Mouse (Mus musculus) lung, postnatal 4 days (tissue): Measurements from ENCODE around the gene Vmn2r117.
"Not testable (repeated sequence)": the region's sequence is repeated elsewhere in the genome, so short reads cannot be mapped to it uniquely, and the experiment has no call there.

Source experiments
- DNase-seq, 2 experiments: peaks; one replicate each; pipeline ENCODE4 v3.0.0; 2021

Vmn2r117 gene

DNA sequence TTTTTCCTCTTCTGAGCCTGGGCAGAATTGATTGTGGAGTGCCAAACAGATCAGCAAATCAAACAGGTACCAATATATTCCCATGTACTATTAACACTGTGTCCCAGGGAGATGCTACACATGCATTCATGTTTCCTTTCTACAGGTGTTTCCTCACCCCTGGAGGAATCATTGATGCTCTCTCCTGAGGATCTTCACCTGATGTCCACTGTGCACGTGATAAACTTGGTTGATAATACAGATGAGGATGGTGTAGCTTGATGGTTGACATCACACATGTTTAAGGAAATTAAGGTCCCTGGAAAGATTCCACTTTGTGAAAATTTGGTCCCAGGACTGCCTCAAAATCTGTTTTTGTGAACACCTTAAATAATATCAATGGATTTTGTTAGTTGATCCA is at the start of gene Vmn2r117:
Gene Vmn2r117 (minus strand): TSS at position 101 of the 400 bp plus-strand sequence.
- DNase-seq: not testable (repeated sequence)

DNA sequence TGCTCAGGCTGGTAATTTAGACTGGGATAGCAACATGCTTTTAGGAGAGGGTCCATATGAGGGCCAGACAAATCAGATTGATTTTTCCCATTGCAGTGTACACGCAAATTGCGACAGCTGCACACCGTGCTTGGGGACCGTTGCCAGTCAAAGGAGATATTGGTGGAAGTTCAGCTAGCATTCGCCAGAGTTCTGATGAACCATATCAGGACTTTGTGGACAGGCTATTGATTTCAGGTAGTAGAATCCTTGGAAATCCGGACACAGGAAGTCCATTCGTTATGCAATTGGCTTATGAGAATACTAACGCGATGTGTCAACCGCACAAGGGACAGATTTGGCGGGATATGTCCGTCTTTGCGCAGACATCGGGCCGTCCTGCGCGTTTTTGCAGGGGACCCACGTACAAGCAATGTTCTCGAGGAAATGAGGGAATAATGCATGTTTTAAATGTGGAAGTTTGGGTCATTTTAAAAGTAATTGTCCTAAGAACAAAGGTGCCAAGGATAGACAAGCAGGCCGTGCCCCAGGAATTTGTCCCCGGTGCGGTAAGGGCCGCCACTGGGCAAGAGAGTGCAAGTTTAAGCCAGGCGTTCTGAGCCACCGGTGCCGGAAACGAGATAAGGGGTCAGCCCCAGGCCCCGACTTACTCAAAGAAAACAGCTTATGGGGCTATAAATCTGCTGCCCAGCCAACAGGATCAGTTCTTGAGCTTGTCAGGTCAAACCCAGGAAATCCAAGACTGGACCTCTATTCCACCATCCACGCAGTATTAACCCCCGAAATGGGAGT is 43.6 kb upstream of the Vmn2r117 start:
- DNase-seq: not testable (repeated sequence)

DNA sequence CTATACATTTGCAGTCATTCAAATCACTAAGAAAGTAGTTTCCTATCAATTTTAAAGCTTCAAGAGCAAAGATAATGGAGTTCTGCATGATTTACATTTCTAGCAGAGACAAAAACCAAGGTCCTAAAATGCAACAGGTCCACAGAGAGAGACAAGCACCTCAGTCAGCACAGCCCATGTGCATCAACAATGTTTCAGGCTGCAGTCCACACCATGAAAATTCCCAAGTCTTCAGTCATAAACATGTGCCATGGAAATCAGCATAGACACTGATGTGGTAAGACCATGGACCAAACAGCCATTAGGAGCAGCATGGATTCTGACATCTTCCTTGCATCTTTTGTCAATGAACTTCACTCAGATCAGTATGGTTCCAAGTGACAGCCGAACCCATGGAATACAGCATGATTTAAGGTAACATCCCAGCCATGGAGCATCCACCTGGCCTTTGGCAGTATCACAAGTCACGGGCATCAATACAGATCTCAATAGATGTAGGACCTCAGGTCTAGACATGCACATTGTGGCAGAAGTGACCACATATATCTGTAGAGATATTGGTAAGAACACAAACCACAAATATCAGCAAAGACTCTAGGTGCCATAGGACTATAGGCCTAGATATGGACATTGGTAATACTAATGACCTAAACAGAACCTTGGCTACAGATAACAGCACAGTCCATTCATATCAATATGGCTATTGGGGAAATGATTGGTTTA is 39.4 kb upstream of the Vmn2r117 start:
- DNase-seq: no peak

DNA sequence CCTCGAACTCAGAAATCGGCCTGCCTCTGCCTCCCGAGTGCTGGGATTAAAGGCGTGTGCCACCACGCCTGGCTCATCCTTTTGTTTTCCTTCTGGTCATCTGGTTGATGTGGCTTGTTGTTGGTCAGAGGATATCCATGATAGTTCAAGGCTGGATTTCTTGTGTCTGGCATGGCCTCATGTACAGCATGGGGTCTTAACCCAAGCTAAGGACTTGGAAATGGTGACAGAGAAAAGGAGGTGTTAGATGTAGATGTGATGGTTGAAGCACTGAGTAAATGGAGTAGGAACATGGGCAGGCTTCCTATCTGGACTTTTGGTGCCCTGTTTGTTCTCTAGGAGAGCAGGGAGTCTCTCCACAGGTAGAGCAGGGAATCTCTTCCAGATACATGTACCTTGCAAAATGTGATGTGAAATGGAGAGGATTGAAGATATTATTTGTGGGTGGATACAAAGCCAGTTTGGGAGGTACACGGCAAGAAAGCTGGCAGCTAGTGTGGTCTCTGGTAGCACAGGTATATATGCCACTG is 46.3 kb downstream of the Vmn2r117 start:
- DNase-seq: no peak
